Mouse (Mus musculus): ENCODE data around the gene Dync1i1.
A peak's percentile ranks its signal among the peaks of the same experiment; 100 is the strongest.

Dync1i1 gene

DNA sequence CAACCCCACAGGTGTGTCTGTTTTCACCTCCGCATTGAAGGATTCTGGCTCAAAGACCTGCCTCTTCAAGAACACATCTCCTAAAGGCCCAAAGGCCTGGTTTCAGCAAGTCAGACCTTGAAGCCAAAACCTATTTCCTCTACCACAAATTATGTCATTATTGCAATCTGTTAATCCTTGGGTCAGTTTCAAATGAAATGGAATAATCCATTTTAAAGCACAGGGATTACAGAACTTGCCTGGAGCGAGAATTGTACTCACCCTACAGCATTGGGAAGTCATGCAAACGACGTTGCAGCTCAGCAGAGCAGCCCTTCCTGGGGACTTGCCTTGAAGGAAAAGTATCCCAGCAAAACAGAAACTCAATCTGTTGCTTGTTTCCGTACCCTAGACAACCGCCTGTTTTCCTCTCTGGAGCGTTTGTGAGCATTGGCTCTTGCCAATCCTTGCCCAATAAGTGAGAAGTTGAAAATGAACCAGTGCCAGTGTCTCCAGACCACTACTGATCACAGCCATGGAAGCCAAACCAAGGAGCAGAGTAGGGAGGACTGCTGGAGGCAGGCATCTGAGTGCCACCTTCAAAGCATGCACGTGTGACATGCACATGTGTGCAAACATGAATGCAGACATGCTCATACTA, 241.5 kb downstream of the Dync1i1 start:
- no peak for DNase-seq (ENCODE audit: low spot score in 2 of 2)

DNA sequence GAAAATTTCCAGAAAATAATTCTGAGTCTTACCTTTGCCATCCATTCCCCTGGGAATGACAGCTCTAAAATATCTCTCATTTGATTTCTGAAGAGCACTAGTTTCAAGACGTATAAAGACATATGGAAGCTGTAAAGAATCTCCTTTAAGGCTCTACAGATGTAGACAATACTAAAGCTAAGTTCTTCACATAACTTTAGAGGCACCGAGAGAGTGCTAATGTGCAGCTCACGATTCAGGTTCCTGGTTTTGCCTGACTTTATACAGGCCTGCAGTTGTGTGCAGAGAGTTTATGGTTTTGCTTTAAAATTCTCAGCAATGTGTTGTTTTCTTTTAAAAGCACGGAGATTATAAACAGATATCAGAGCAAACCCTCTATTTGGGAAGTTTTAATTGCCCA, 242.1 kb downstream of the Dync1i1 start:
- no peak for DNase-seq (ENCODE audit: low spot score in 2 of 2)

GRCm38 (mm10) chr6:5969613-5970012, 244.2 kb downstream of the Dync1i1 start:
- DNase-seq (ENCODE audit: low spot score in 2 of 2), result no peak

- no peak for DNase-seq (ENCODE audit: low spot score in 2 of 2)
Observed at GRCm38 (mm10) chr6:5976241-5976640, 250.8 kb downstream of the Dync1i1 start.

DNA sequence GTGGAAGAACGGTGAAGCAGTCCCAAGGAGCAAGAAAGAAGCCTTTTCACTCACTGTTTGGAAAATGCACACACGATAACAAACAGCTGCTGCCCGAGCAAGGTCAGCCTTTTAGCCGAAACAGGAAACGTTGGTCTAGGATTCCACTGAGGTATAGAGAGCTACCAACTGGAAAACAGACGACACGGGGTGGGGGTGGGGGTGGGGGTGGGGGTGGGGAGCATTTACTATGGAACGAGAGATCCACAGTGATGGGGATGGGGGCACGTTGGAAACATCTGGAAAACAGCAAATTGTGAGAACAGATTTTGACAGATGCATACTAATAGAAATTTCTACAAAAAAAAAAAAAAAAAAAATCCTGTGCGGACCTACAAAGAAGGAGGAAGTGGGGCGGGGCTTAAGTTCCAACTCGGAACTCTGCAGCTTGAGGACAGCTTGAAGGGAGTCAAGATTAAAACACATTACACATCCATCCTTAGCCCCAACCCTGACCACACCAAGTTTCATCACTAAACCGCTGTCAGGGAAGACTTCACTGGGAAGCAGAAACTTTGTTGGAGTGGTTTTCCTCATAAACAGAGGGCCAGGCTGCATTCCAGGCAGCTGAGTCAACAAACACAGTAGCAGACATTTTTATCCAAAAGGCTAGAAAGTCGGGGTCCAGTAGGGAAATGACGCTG, 251.9 kb downstream of the Dync1i1 start:
- DNase-seq (ENCODE audit: low spot score in 2 of 2), result no peak

- no peak for DNase-seq (ENCODE audit: low spot score in 2 of 2)
Observed at GRCm38 (mm10) chr6:5991243-5991642, 265.8 kb downstream of the Dync1i1 start.

DNA sequence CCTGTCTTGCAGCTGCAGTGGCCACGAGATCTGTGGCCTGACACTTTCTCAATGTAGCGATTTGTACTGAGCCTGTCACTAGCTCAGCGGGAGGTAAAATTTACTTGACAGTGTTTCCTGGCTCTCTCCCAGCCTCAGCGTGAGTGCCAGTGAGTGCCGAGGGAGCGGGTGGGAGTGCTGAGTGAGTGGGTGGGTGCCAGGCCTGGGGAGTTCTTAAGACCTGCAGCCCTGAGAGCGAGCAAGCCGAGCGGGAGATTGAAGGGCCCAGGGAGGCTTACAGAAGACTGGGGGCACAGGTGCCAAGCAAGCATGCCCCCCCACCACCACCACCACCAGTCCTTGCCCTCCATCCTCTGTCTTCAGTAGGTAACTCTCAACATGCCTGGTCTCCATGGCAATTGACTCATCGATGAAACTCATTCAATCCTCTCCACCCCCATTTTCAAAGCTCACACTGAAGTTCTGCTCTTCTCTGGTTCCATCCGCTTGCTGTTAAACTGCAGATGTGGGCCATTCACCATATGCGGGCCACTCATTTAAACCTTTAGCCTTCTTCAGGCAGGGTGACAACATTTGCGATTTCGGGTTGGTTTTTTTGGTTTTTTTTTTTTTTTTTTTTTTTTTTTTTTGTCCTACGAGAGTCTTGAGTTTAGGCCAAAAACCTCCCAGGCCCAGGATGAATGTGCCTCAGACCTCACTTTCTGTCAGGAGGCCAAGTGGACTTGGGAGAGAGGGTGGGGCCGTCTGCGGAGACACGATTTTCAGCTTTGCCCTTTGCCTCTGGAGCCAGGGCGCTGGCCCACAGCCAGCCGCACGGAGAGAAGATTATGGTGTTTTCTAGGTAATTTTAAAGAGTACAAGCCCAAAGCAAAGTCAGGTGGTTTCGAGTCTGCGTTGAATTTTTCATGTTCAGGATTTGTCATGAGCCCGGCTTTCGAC, 266.6 kb downstream of the Dync1i1 start:
- DNase-seq (ENCODE audit: low spot score in 2 of 2), result no peak

- DNase-seq (ENCODE audit: low spot score in 2 of 2), result no peak
Observed at GRCm38 (mm10) chr6:5993056-5993455, 267.6 kb downstream of the Dync1i1 start.

DNA sequence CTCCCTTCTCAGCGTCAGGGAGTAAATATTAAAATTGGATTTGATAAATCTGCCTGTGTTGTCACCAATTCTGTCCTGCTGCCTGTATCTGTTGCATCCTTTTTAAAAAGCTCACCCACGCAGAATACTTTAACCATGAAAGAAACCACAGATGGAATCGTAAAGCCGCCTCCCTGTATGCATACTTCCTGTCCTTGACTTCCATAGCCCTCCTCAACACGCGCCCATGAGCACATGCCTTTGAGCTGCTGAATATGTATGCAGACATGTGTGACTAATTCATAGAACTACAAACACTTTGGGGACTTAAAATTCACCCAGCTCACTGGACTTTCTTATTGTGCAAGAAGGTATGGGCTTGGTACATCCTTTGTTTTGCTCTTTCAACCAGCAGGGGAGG, 272.1 kb downstream of the Dync1i1 start:
- DNase-seq (ENCODE audit: low spot score in 2 of 2), result no peak

- DNase-seq (ENCODE audit: low spot score in 2 of 2), result no peak
Observed at GRCm38 (mm10) chr6:6002061-6002460, 276.6 kb downstream of the Dync1i1 start.

DNA sequence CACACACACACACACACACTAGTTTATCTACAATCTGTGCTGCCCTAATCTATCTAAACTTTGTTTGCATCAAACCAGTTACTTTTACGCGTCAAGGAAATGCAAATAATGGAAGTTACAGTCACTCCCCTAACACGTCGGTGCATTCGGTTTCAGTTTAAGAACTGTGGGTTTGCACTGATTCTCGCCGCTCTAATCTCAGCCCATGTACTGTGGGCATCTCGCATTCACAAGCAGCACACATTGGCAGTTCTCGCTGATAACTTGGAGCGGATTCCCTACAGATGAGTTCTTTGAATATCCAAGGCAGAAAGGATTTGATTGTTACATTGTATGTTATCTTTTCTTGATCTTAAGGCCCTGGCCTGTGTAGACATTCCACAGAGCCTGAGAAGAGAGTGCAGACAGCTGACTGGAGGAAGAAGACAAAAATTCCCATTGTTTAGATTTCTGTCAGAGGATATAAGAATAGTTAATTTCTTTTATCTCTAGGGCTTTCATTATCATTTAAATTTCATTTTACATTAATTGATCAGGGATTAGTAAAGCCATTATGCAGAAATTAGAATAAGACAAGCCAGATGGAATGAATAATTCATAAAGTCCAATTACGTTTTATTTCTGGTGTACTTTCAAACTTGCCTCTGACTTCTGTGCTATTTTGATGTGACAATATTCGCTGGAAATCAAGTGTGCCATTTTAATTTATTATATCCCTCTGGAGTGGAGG, 279.5 kb downstream of the Dync1i1 start:
- DNase-seq (ENCODE audit: low spot score in 2 of 2), result no peak

- DNase-seq (ENCODE audit: low spot score in 2 of 2), result peak in 1 of 2 experiments; percentile 16
Observed at GRCm38 (mm10) chr6:6005762-6006431, 280.5 kb downstream of the Dync1i1 start.

GRCm38 (mm10) chr6:6011364-6011763, 285.9 kb downstream of the Dync1i1 start:
- no peak for DNase-seq (ENCODE audit: low spot score in 2 of 2)

DNA sequence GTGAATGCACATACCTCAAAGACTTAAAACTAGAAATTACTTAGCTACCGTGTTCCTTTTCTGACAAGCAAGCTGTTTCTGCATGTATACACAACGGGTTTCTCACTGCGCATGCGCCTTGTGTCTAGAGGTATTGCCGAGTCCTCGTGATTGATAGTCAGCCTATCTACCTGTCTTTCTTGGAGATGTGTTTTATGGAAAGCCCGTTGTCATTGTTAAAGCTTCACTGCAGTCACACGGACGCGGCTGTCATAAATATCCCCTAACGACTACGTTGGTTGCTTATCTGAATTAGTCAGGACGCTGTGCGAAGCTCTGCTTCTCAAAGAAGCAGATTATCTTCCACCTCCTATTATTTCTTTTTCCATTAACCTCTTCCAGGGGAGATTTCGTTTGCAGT, 290.2 kb downstream of the Dync1i1 start:
- no peak for DNase-seq (ENCODE audit: low spot score in 2 of 2)

GRCm38 (mm10) chr6:6016931-6017330, 291.5 kb downstream of the Dync1i1 start:
- DNase-seq (ENCODE audit: low spot score in 2 of 2), result no peak

- DNase-seq (ENCODE audit: low spot score in 2 of 2), result no peak
Observed at GRCm38 (mm10) chr6:6023976-6024375, 298.5 kb downstream of the Dync1i1 start.

- no peak for DNase-seq (ENCODE audit: low spot score in 2 of 2)
Observed at GRCm38 (mm10) chr6:6027664-6028063, 302.2 kb downstream of the Dync1i1 start.

- DNase-seq (ENCODE audit: low spot score in 2 of 2), result no peak
Observed at GRCm38 (mm10) chr6:6038773-6039550, 313.5 kb downstream of the Dync1i1 start.

- DNase-seq (ENCODE audit: low spot score in 2 of 2), result no peak
Observed at GRCm38 (mm10) chr6:6046729-6047424, 321.4 kb downstream of the Dync1i1 start.

- no peak for DNase-seq (ENCODE audit: low spot score in 2 of 2)
Observed at GRCm38 (mm10) chr6:6052696-6053095, 327.3 kb downstream of the Dync1i1 start.
